Mouse (Mus musculus) heart, embryonic 13.5 days (tissue): ENCODE data around the gene Klhdc3. TPM values are rescaled to one million over a fixed set of nuclear protein-coding genes. Genes with fewer than 3 reads are reported as not detected.

Experiments
- ATAC-seq: fragments of 200-750 bp; cut with Nextera tagmentation; 2 replicates; pipeline ENCODE4 v1.8.0; 2017; ENCODE audit warnings: moderate TSS enrichment; ENCODE audit not compliant: insufficient number of reproducible peaks, low FRiP score, low TSS enrichment; ENCODE audit errors: extremely low read depth
- H3K27ac ChIP-seq: fragments of 300-500 bp; sonication (generic); replicated peaks from 2 replicates; pipeline ENCODE4 v1.5.1; 2015; ENCODE audit warnings: moderate library complexity, mild to moderate bottlenecking, inconsistent platforms
- H3K27me3 ChIP-seq: fragments of 300-500 bp; sonication (generic); replicated peaks from 2 replicates; pipeline ENCODE4 v1.6.1; 2015; ENCODE audit warnings: mild to moderate bottlenecking, inconsistent platforms
- H3K36me3 ChIP-seq: fragments of 300-500 bp; sonication (generic); 2 replicates; pipeline ENCODE4 v1.6.1; 2015; ENCODE audit warnings: mild to moderate bottlenecking, inconsistent platforms
- H3K4me1 ChIP-seq: fragments of 300-500 bp; sonication (generic); 2 replicates; pipeline ENCODE4 v1.6.1; 2015; ENCODE audit warnings: inconsistent platforms
- H3K4me2 ChIP-seq: fragments of 300-500 bp; sonication (generic); 2 replicates; pipeline ENCODE4 v1.6.1; 2015; ENCODE audit warnings: inconsistent platforms, mild to moderate bottlenecking, moderate library complexity
- H3K4me3 ChIP-seq: fragments of 300-500 bp; sonication (generic); 2 replicates; pipeline ENCODE4 v1.5.1; 2015; ENCODE audit warnings: moderate library complexity, mild to moderate bottlenecking, inconsistent platforms
- H3K9ac ChIP-seq: fragments of 300-500 bp; sonication (generic); 2 replicates; pipeline ENCODE4 v1.6.1; 2015; ENCODE audit warnings: inconsistent platforms, mild to moderate bottlenecking, moderate library complexity
- H3K9me3 ChIP-seq: fragments of 300-500 bp; sonication (generic); 2 replicates; pipeline ENCODE4 v1.6.1; 2016; ENCODE audit warnings: inconsistent platforms
- WGBS: fragments of 180-500 bp; shearing (Covaris S2); methylation state at CpG from one replicate; pipeline ENCODE4 v1.1.7; 2015; ENCODE audit warnings: mixed read lengths; 5-methylcytosine and 5-hydroxymethylcytosine counted together
- polyA plus RNA-seq: library from polyadenylated mRNA; unstranded; fragments of >200 nt; fragmentation: Nextera tagmentation; extraction: Ambion mirVana; gene quantifications from 2 replicates; pipeline ENCODE4 v1.2.1, GENCODE M21; 2015

The Klhdc3 gene
- polyA plus RNA-seq, 1 experiment from 2014 or later: 136 TPM

- no peaks in the 10 kb centered on the region for H3K9me3 ChIP-seq
- H3K9ac ChIP-seq: peak within 1 kb of the TSS; percentile 97
- peaks cover 50% of the 10 kb centered on the region for H3K36me3 ChIP-seq
- H3K4me1 ChIP-seq: peaks cover 48% of the 10 kb centered on the region
- H3K27me3 ChIP-seq: no peaks in the 10 kb centered on the region
- WGBS: 1% methylated on average over 57 of the region's 58 CpGs
- H3K27ac ChIP-seq: peak within 1 kb of the TSS; percentile 98
- H3K4me2 ChIP-seq: peak within 1 kb of the TSS; percentile 80
- peak within 1 kb of the TSS; percentile 80 for H3K4me3 ChIP-seq
- peak; percentile 84 for ATAC-seq
Observed at GRCm38 (mm10) chr17:46650232-46651031, 30.3 kb downstream of the Klhdc3 start, which contains the start of gene Cul7. Gene Cul7 (plus strand): TSS chr17:46650337.

- Histone ChIP-seq H3K27me3 (no peaks in the 10 kb centered on the region), H3K4me1 (peaks cover 53% of the 10 kb centered on the region), H3K9me3 (no peaks in the 10 kb centered on the region), H3K36me3 (peaks cover 46% of the 10 kb centered on the region), H3K4me3 (peak overlapping the region; percentile 80), H3K9ac (peak overlapping the region; percentile 97), H3K4me2 (peak overlapping the region; percentile 80), H3K27ac (peak overlapping the region; percentile 98)
- WGBS: 31% methylated on average over 15 of the region's 15 CpGs
- ATAC-seq: no peak
Observed at GRCm38 (mm10) chr17:46649811-46650210, 30.9 kb downstream of the Klhdc3 start.

- WGBS: 90% methylated on average over 9 of the region's 9 CpGs
- ATAC-seq: no peak
- no peaks in the 10 kb centered on the region for H3K9me3 ChIP-seq
- H3K9ac ChIP-seq: no peak overlapping the region
- H3K27me3 ChIP-seq: no peaks in the 10 kb centered on the region
- no peak overlapping the region for H3K4me3 ChIP-seq
- H3K27ac ChIP-seq: no peak overlapping the region
- peaks cover 33% of the 10 kb centered on the region for H3K36me3 ChIP-seq
- peaks cover 59% of the 10 kb centered on the region for H3K4me1 ChIP-seq
- H3K4me2 ChIP-seq: no peak overlapping the region
Observed at GRCm38 (mm10) chr17:46648436-46648835, 32.3 kb downstream of the Klhdc3 start.

- Histone ChIP-seq H3K9me3 (no peaks in the 10 kb centered on the region), H3K36me3 (peaks cover 33% of the 10 kb centered on the region), H3K27me3 (no peaks in the 10 kb centered on the region), H3K27ac (no peak overlapping the region), H3K4me1 (peaks cover 47% of the 10 kb centered on the region), H3K4me2 (peak overlapping the region; percentile 93), H3K4me3 (peak overlapping the region; percentile 80; the same call in 1 of the 2 replicates), H3K9ac (no peak overlapping the region; the same call in 1 of the 2 replicates)
- 86% methylated on average over 7 of the region's 7 CpGs for WGBS
- ATAC-seq: no peak
Observed at GRCm38 (mm10) chr17:46647279-46647678, 33.4 kb downstream of the Klhdc3 start.

GRCm38 (mm10) chr17:46646322-46646662 lies 34.4 kb downstream of the Klhdc3 start:
- Histone ChIP-seq H3K9me3 (no peaks in the 10 kb centered on the region), H3K9ac (peak overlapping the region; percentile 90), H3K27ac (peak overlapping the region; percentile 81), H3K4me2 (peak overlapping the region; percentile 93), H3K4me3 (peak overlapping the region; percentile 80), H3K4me1 (peaks cover 38% of the 10 kb centered on the region), H3K36me3 (peaks cover 41% of the 10 kb centered on the region), H3K27me3 (no peaks in the 10 kb centered on the region)
- ATAC-seq: no peak
- under 1% methylated on average over 19 of the region's 19 CpGs for WGBS

GRCm38 (mm10) chr17:46645561-46646321 lies 35.0 kb downstream of the Klhdc3 start, which contains the start of the genes Klc4 and Mrpl2:
Gene Klc4 (minus strand): TSS chr17:46646022.
Gene Mrpl2 (plus strand): TSS chr17:46646229.
- peak within 1 kb of the TSS; percentile 87 for H3K27ac ChIP-seq
- ATAC-seq: peak; percentile 75
- no peaks in the 10 kb centered on the region for H3K27me3 ChIP-seq
- H3K36me3 ChIP-seq: peaks cover 46% of the 10 kb centered on the region
- peak within 1 kb of the TSS; percentile 90 for H3K9ac ChIP-seq
- H3K4me1 ChIP-seq: peaks cover 33% of the 10 kb centered on the region
- H3K4me3 ChIP-seq: peak within 1 kb of the TSS; percentile 80
- peak within 1 kb of the TSS; percentile 97 for H3K4me2 ChIP-seq
- H3K9me3 ChIP-seq: no peaks in the 10 kb centered on the region
- WGBS: under 1% methylated on average over 53 of the region's 53 CpGs

- ATAC-seq: peak; percentile 6; the same call in 1 of the 2 replicates
- H3K27me3 ChIP-seq: no peaks in the 10 kb centered on the region
- H3K9me3 ChIP-seq: no peaks in the 10 kb centered on the region
- peaks cover 32% of the 10 kb centered on the region for H3K4me1 ChIP-seq
- peak overlapping the region; percentile 87 for H3K27ac ChIP-seq
- peak overlapping the region; percentile 97 for H3K4me2 ChIP-seq
- H3K9ac ChIP-seq: peak overlapping the region; percentile 89
- peak overlapping the region; percentile 80 for H3K4me3 ChIP-seq
- peaks cover 54% of the 10 kb centered on the region for H3K36me3 ChIP-seq
- WGBS: 5% methylated on average over 11 of the region's 11 CpGs
Observed at GRCm38 (mm10) chr17:46644916-46645475, 35.7 kb downstream of the Klhdc3 start.

- Histone ChIP-seq H3K36me3 (peaks cover 60% of the 10 kb centered on the region), H3K9ac (peak overlapping the region; percentile 89), H3K9me3 (no peaks in the 10 kb centered on the region), H3K27ac (0 out of 2 replicates have a peak overlapping the region, but pooled peaks have one; percentile 1), H3K4me3 (peak overlapping the region; percentile 80), H3K4me2 (peak overlapping the region; percentile 97), H3K27me3 (no peaks in the 10 kb centered on the region), H3K4me1 (peaks cover 25% of the 10 kb centered on the region)
- no peak for ATAC-seq
- 86% methylated on average over 12 of the region's 12 CpGs for WGBS
Observed at GRCm38 (mm10) chr17:46644152-46644805, 36.4 kb downstream of the Klhdc3 start.

- Histone ChIP-seq H3K27me3 (no peaks in the 10 kb centered on the region), H3K36me3 (peaks cover 52% of the 10 kb centered on the region), H3K27ac (no peak overlapping the region), H3K9ac (no peak overlapping the region), H3K4me2 (no peak overlapping the region), H3K4me1 (peaks cover 21% of the 10 kb centered on the region), H3K9me3 (no peaks in the 10 kb centered on the region), H3K4me3 (no peak overlapping the region)
- no peak for ATAC-seq
- WGBS: 87% methylated on average over 17 of the region's 17 CpGs
Observed at GRCm38 (mm10) chr17:46642060-46642459, 38.7 kb downstream of the Klhdc3 start.

GRCm38 (mm10) chr17:46639929-46640328 lies 40.8 kb downstream of the Klhdc3 start:
- Histone ChIP-seq H3K4me2 (no peak overlapping the region), H3K36me3 (peaks cover 64% of the 10 kb centered on the region), H3K4me3 (no peak overlapping the region), H3K27me3 (no peaks in the 10 kb centered on the region), H3K4me1 (peaks cover 19% of the 10 kb centered on the region), H3K9ac (no peak overlapping the region), H3K9me3 (no peaks in the 10 kb centered on the region), H3K27ac (no peak overlapping the region)
- ATAC-seq: no peak
- 74% methylated on average over 9 of the region's 9 CpGs for WGBS
